Mouse (Mus musculus) T-cell, adult 66 days (primary cell): ENCODE results near the gene Cldn12. TPM values are rescaled to one million over a fixed set of nuclear protein-coding genes. Genes with fewer than 3 reads are reported as not detected.

Experiments
- total RNA-seq, 2 experiments: library from RNA; stranded (reverse); gene quantifications; 3 replicates in 1 of 2; 4 replicates in 1 of 2; pipeline ENCODE4 v1.2.4; 2023

The Cldn12 gene
- total RNA-seq, result 1 to 10 TPM; 1.3 to 1.4 TPM

GRCm38 (mm10) chr5:5514196-5515076 lies at the start of gene Cldn12:
TSS of gene Cldn12 (minus strand) at chr5:5514958.

GRCm38 (mm10) chr5:5559079-5559740 lies 44.5 kb upstream of the Cldn12 start, which contains the start of gene Gtpbp10:
TSS of gene Gtpbp10 (minus strand) at chr5:5559538.

DNA sequence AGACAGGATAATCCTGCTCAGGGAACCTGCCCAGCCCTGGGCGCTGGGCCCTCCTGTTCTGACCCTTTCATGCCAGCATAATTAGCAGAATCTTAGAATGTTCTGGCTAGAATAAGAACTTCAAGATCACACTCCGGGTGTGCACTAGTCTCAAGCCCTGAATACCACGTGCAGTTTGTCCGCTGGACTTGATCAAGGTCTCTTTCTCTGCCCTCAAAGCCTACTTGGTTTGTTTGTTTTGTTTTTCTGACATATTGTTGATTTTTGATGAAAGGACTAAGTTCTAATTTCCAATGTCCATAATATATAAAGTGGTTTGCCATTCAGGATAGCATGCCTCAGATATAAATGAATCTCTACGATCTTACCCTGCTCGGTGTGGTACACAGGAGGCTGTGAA lies 35.7 kb downstream of the Cldn12 start, which contains the start of gene 1700015F17Rik:
TSS of gene 1700015F17Rik (minus strand) at position 101 of the 400 bp plus-strand sequence.

Other genes starting within 250 kb of the Cldn12 start
- gene Cdk14, start 94.6 kb downstream of the Cldn12 start, total RNA-seq, result under 1 TPM; 0.61 to 0.74 TPM
- not detected for gene 1700015F17Rik, start 35.8 kb downstream of the Cldn12 start, total RNA-seq
- 10 to 100 TPM; 18.0 to 23.1 TPM for gene Gtpbp10, start 44.6 kb upstream of the Cldn12 start, total RNA-seq
- not detected for gene Gm8773, start 58.8 kb upstream of the Cldn12 start, total RNA-seq
- not detected for gene Cfap69, start 149.3 kb upstream of the Cldn12 start, total RNA-seq
- not detected for gene Steap2, start 179.6 kb upstream of the Cldn12 start, total RNA-seq
- gene Steap1, start 234.4 kb upstream of the Cldn12 start, total RNA-seq, result not detected